Mouse (Mus musculus): ENCODE measurements at regions not wholly inside any gene's neighbourhood (a gene's known extent, or its start where the extent isn't known, plus 50 kb on each side); places are given as distances from the start of the nearest gene placed in this dataset.

- TF ChIP-seq POLR2A (IDR thresholded peaks at IDR 0.05; ENCODE audit: insufficient read depth, low read depth, low read length) (no peak), CTCF (IDR thresholded peaks at IDR 0.05) (no peak)
Observed at GRCm38 (mm10) chr2:15161831-15162230, 107.0 kb upstream of the Nsun6 start.

Data from heart, adult 2 months (tissue).